Mouse (Mus musculus): ENCODE results near the gene Slc30a3.

The Slc30a3 gene

DNA sequence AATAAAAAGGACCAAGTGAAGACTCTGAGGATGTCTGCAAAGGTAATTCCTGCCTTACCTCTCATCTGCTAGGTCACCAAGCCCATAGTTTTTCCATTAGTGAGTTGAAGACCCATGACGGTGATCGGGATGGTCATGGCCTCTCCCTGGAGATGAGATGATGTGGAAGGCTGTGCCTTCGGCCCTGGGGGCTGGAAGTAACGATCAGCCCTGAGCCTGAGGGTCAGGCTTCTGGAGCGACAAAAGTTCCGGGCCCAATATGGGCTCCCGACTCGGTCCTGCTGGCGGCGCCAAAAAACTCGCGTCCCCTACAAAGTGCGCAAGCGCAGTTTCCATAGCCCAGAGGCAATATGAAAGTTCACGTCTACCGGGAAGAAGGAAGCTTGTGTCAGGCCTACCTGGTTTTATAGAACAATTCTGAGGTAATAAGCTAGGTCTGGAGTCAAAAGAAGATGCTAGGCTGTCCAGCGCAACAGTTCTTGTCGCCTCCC is at the start of gene Slc30a3:
Slc30a3 (minus strand) TSS at position 238 of the 491 bp plus-strand sequence.
- no peak for DNase-seq

DNA sequence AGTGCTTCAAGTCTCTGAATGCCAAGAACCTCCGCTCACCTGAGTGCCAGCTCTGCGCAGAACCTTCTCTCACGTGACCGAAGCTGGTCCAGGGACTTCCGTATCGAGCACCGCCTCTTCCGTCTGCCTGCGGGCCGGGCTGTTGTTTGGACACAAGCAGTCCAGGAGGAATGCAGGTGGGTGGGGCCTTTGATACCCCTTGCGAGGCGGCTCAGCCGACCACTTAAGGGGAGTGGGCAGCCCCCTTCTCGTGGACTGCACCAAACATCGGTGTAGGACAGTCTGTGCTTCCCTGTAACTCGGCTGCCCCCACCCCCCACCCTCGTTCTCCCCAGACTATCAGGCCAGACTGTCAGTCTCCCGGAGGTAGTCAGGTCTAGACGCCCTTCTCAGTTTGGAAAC is 46.1 kb upstream of the Slc30a3 start, which contains the start of gene Mpv17:
Mpv17 (minus strand) TSS at position 100 of the 402 bp plus-strand sequence.
- DNase-seq: peak; percentile 83 to 89

DNA sequence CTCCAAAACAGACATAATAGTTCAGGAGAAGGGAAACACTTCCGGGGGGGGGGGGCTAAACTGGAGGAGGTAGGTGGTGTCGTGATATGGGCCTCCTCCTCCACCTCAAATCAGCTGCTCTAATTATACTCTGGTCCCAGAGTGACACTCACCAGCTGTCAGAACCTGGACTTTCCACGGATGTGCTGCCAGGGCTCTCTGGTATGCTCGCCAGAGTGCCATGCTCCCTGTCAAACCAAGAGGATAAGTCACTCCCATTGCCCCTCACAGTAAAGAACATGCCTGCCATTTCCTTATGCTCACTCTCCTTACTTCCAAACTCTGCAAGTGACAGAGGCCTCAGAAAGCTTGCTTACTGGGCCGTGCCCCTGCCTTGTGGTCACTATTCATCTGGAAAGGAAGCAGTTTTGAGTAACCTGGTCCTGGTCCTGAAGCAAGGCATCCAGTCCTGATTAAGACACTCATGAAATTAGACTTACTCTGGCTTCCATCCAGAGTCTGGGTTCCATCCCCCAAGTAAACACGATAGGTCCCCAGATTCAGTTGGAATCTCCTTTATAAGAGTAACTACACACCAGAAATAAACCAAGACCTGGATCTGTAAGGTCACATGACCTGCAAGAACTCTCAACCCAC is 45.6 kb upstream of the Slc30a3 start:
- no peak for DNase-seq

DNA sequence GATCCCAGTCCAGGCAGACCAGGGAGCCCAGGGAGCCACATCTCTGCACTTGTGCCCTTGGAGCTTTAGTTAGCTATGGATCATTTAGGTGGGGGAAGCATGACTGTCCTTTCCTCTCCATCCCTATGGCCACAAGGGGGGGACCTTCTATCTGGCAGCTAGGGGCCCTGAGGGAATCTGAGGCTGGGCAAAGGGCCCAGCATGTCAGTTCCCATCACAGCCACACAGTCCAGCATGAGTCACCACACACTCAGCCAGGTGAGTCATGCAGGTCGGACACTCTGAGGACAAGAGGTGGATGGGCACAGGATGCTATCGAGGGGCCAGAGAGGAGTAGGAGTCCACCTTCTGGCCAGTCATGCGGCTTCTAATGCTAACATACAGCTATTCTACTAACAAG is 43.7 kb upstream of the Slc30a3 start:
- peak; percentile 65 to 74 for DNase-seq

DNA sequence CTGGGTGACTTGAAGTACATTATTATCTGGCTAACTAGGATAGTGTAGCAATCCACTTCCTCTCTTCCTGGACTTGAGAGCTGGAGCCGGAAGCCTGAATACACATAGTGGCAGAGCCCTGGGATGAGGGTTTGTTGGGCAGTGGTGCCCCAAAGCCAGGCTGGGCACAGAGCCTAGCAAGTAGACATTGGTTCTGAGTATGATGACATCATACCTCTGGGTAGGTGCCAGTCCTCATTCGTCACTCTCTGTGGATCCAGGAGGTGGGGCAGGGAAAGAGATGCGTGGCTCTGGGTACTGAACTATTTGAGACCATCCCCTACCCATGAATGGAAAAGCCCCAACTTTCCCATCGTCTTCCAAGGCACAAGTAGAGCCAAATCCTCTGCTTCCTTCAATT is 41.7 kb upstream of the Slc30a3 start:
- DNase-seq: peak; percentile 20 to 30

DNA sequence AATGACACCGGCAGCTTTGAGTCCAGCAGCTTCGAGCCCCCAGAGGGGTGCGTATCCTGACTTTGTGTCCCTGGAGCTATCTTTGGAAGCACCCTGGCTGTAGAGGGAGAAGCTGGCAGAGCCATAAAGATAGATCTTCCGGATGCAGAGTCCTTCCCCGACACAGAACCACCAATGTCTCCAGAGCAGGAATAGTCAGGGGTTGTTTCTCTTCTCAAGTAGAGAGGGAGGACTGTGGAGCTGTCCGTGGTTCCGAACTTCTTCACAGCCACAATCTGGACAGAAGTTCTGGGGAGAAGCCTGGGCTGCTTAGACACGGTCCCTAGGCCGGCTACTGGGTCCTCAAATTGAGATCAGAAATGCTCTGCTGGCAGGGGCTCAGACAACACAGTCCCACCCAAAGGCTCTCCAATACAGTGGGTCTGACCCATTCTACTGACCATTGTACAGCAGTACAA is 31.0 kb upstream of the Slc30a3 start:
- no peak for DNase-seq

DNA sequence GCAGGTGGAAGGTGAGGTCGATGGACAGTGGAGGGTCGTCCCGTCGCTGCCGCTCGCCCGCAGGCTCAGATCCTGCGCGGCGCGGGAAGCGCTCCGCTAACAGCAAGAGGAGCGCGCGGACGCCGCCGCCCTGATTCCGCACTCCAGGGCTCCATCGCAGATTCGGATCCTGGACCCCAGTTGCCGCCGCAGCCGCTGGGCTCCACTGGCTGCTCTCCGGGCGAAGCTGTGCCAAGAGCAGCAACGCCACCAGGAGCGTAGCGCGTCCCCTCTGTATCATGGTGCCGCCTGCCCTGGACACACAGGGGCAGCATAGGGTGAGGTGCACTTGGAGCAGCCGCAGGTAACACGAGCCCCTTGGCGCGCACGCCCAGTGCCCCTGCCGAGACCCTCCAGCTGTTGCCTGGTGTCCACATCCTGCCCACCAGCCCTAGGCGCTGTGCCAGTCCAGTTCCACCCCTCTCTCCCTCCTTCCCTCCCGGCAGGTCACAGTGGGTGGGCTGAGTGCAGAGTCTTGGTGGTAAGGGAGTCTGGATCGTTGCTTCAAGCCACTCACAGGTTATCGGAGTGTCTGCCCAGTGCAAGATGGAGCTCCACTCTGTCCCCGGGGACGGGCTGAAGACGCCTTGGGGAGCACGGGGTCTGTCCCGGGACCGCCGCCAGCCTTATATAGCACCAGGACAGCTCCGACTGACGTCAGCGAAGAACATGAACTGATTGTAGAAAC is 30.4 kb upstream of the Slc30a3 start, which contains the start of gene Ucn:
Ucn (minus strand) TSS at position 589 of the 727 bp plus-strand sequence.
- no peak for DNase-seq

DNA sequence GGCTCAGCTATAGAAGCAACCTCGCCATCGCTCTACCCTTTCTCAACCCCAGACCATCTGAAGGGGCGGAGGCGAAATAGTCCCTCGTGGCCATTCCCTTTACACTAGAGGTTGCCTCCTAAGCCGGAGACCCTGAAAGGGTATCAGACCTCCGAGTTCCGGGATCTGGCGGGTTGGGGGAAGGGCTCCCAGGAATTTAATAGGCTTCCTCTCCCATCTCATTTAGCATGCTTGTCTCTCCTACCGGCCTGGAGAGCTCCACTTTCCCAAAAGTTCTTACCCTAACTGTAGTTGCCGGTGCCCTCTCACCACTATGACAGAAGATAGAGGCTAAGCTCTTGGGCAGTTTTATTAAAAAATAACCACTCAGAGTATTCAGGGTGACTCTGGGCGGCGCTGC is 29.6 kb upstream of the Slc30a3 start:
- peak in 1 of 2 experiments; percentile 10 for DNase-seq

DNA sequence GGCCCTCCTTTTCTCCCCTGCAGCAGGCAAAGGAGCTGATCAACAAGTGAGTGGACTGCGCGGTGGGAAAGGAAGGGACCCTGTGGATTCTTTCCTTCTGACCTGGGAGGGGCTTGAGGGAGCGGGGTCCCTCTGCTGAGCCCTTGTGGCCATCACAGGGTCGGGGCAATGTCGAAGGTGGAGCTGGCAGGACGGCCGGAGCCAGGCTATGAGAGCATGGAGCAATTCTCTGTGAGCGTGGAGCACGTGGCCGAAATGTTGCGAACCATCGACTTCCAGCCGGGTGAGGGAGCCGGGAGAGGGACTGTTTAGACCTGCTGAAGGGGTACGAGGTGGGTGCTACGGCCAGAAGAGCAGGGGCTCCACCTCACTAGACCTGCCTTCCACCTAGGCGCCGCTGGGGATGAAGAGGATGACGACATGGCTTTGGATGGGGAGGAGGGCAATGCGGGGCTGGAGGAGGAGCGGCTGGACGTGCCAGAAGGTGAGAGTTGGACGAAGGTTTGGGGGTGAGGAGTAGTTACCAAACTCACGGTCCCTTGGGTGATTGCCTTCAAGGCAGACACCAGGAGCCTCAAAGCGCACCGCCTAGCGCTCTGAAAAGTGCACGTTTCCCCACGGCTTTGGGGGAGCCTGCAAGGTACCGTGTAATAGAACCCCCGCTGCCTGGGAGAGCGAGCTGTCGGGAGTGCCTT is 28.8 kb upstream of the Slc30a3 start:
- no peak for DNase-seq

DNA sequence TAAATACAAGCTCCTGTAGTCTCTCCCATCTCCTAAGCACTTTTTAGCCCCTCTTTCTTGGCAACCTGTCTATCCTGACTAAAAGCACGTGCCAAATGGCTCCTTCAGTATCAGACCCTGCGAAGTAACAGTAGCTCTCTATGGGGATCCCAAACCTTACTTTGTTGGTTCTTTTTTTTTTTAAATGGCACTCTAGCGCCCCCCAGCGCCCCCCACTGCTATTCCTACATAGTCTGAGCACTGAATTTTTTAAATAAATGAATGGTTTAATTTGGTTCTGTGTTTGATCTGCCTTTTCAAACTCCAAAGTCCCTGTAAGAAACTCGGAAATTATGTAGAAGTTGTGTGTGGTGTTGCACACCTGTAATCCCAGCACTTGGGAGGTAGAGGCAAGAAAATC is 18.0 kb upstream of the Slc30a3 start:
- no peak for DNase-seq

DNA sequence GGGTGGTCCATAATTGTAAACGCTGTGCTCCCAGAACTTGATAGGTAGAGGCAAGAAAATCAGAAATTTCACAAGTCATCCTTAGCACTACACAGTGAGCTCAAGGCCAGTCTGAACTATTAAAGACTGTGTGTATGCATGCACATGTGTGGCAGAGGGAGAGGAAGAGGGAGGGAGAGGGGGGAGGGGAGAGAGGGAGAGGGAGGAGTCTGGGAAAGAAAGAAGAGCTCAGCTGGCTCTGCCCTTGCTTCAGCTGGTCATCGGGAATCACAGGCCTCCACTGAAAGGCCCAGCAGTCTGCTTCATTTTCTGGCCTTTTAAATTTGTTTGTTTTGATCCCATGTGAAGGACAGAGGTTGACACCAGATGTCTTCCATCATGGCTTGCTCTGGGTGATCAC is 15.4 kb upstream of the Slc30a3 start:
- DNase-seq: no peak

DNA sequence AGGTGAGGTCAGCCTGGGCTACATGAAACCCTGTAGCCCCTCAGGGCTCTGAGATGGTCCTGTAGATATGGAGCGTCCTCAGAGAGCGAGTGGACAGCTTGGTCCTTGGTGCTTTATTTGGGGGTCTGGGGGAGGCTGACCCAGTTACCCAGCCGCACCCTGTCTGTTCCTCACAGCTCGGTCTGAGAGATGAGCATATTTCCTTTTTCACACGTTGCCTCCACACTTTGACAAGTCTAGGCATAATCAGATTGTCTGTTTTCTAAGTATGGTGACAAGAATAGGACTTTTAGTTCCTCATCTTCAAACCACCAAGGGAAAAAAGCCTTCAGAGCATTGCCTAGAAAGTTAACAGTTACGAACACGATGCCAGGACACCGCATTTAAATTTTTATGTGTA is 13.1 kb upstream of the Slc30a3 start:
- no peak for DNase-seq

DNA sequence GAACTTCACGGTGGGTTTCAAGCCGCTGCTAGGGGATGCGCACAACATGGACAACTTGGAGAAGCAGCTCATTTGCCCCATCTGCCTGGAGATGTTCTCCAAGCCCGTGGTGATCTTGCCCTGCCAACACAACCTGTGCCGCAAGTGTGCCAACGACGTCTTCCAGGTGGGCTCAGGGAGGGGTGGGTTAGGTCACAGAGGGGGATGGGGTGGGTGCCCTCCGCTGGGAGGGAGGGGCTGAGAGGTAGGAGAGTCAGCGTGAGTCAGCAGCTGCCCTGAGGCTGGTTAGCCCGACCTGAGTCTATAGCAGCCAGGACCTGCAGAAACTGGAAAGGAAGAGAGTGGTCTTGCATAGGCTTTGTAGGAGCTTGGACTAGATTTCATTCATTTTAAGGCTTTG is 8.9 kb upstream of the Slc30a3 start:
- no peak for DNase-seq

DNA sequence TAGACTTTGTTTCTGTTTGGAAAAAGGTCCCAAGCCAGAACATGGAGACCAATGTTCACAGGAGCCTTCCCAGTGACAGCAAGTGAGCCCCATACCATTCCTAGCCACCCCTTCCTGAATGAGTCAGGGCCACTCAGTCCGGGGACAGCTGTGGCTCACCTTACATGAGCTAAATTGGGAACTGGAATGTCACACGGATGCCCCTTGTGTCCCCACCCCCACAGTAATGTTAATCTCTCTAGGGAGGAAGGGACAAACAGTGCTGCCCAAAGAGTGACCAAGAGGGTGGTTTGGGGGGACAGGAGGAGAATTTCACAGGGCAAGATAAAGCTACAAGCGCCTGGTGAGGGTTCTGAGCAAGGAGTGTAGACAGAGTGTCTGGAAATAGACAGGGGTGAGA is 8.3 kb upstream of the Slc30a3 start, which contains the start of gene Trim54:
Trim54 (plus strand) TSS at position 359 of the 400 bp plus-strand sequence.
- no peak for DNase-seq

DNA sequence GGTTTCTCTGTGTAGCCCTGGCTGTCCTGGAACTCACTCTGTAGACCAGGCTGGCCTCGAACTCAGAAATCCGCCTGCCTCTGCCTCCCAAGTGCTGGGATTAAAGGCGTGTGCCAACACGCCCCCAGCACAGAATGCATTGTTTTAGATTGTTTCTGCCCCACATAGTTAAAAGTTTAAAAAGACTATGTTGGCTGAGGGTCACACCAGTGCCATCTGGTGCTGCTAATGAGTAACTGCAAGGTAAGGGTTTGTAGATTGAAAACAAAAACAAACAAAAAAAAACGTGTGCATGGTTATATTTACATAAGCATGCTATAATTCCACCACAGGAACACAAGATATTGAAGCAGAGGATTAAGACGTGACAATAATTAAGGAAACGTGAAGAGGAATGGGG is 2.7 kb upstream of the Slc30a3 start:
- DNase-seq: no peak

DNA sequence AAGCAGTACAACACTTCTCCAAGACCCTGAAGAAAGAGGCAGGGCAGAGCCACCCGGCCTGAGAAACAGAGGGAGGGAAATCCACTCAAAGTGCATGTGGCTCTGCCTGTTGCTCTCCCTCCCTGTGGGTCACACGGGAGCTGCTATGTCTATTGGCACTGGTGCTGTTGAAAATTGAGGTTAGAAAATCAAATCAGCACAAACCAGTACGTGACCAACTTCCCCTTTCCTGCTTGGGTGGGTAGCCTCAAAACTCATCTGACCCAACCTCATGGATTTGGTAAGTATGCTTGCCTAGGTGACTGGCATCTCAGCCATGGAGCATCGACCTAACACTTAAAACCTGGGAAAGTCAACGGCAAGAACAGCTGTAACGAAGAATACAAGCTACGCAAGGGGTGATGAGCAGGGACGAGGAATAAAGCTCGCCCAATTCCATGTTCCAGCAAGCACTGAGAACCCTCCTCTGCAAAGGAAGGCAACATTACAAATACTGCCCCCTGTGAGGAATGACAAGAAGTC is 2.2 kb downstream of the Slc30a3 start, which contains the start of gene Dnajc5g:
Dnajc5g (plus strand) TSS at position 472 of the 522 bp plus-strand sequence.
- no peak for DNase-seq

DNA sequence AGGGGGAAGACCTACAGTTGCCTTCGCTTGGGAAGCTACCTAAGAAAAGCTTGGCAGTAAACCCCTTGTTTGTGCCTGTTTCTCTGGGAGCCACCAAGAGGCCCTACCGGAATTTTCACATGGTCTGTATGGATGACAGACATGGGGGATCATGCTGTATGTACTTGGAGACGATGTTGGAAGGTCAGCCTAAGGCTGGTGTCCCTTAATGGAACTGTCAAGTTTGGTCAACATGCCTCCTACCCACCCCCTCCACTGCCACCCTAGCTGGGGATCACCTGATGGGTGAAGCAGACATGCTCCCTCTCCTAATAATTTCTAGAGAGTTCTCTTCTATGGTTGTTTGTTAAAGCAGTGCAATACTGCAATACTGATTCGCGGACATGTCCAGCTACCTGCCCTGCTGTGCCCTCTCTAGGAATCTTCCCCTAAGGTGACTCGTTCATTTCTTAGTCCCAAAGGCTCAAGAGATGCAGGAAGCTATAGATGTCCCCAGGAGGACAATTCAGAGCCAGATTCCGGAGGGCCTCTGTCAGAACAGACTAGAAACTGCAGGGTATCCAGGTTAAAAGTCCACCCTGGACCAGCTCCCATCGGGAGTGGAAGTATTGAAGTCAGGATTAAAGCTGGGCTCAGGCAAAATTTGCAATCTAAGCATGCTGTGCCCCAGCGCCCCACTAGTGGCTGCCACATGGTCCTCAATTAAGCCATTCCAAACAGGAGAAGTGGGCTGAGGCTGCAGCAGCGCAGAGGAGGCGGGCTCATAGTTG is 12.1 kb downstream of the Slc30a3 start:
- DNase-seq: no peak

DNA sequence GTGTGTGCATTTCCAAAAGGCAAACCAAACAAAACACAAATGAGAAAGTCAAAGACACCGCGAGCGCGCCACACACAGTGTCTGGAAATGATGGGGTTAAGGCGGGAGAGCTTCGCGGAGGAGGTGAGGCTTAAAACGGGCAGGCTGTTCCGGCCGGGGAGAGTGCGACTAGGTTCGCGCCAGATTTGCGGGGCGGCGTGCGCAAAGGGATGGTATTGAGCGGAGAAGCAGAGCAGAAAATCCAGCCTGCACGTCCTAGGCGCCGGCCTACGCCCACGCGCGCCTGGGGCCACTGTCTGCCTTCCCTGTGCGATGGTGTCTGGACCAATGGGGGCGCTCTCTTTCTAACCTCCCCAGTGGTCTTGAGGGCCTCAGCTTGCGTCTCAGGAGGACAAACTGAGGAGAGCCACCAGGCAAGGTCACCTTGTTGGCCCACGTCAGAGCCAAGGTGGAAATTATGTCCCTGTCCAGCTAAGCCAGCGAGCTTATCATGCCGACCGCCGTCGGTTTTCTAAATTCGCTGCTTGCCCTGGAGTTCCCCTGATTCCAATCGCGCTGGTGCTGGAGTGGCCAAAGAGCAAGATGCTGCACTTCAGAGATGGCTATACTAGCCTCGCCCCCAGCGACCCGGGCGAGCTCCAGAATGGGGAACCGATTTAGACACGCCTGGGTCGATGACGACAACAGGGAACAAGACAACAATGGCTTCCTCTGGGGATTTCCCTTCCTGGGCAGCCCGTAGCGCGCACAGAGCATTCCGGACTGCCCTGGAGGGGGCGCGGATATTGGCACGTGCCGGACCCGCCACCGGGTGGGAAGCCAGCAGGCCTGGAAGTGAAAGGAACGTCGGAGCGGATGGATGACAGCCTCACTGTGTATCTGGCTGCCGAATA is 13.0 kb downstream of the Slc30a3 start:
- DNase-seq: no peak

DNA sequence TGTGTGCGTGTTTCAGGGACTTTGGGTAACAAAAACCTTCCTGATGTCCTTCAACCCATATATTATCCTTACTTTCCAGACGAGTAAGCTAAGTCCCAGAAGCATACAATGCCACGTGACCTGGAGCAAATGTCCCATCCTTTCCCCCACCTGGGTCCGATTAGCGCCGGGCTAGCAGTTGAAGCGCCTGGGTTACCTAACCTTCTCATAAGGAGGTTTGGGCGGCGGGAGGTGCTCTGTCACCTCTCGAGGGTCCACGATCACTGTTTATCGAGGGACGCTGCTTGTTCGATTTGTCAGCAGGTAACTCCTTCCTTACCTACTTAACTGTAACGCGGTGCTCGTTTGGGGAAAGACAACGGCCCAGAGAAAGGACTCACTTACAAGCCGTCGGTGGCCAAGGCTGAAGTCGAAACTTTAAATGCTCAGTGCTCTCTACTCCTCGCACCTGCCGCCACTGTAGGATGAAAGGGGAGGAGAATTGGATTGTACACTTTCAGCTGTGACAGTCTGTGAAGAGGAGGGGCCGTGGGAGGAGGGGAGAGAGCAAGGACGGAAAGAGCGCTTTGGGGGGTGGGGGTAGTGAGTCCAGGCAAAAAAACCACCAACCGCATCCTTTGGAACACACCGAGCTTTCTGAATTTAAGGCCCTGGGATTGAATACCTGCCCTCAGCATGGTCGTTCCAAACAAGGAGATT is 13.8 kb downstream of the Slc30a3 start:
- DNase-seq: no peak

Data from cerebellum, adult 18-20 months (tissue).